Mouse (Mus musculus) limb, embryonic 15.5 days (tissue): ENCODE measurements at regions not wholly inside any gene's neighbourhood (a gene's known extent, or its start where the extent isn't known, plus 50 kb on each side); places are given as distances from the start of the nearest gene placed in this dataset.

Source experiments
- ATAC-seq: fragments of 200-750 bp; cut with Nextera tagmentation; 2 replicates; pipeline ENCODE4 v1.8.0; 2017; ENCODE audit warnings: low read depth, moderate TSS enrichment; ENCODE audit not compliant: insufficient number of reproducible peaks, low FRiP score, low TSS enrichment
- H3K27ac ChIP-seq: fragments of 300-500 bp; sonication (generic); 2 replicates; pipeline ENCODE4 v1.5.1; 2015; ENCODE audit warnings: moderate library complexity, mild to moderate bottlenecking, inconsistent platforms
- H3K27me3 ChIP-seq: fragments of 300-500 bp; sonication (generic); 2 replicates; pipeline ENCODE4 v1.6.1; 2015; ENCODE audit warnings: inconsistent platforms
- H3K36me3 ChIP-seq: fragments of 300-500 bp; sonication (generic); 2 replicates; pipeline ENCODE4 v1.6.1; 2015; ENCODE audit warnings: inconsistent platforms
- H3K4me1 ChIP-seq: fragments of 300-500 bp; sonication (generic); 2 replicates; pipeline ENCODE4 v1.6.1; 2015; ENCODE audit warnings: inconsistent platforms
- H3K4me2 ChIP-seq: fragments of 300-500 bp; sonication (generic); 2 replicates; pipeline ENCODE4 v1.6.1; 2015; ENCODE audit warnings: mild to moderate bottlenecking, inconsistent platforms
- H3K4me3 ChIP-seq: fragments of 300-500 bp; sonication (generic); 2 replicates; pipeline ENCODE4 v1.5.1; 2015; ENCODE audit warnings: mild to moderate bottlenecking, inconsistent platforms
- H3K9ac ChIP-seq: fragments of 300-500 bp; sonication (generic); 2 replicates; pipeline ENCODE4 v1.6.1; 2015; ENCODE audit warnings: inconsistent platforms
- H3K9me3 ChIP-seq: fragments of 300-500 bp; sonication (generic); 2 replicates; pipeline ENCODE4 v1.6.1; 2016; ENCODE audit warnings: inconsistent platforms
- WGBS: fragments of 180-500 bp; shearing (Covaris S2); methylation state at CpG from one replicate; pipeline ENCODE4 v1.1.7; 2015; 5-methylcytosine and 5-hydroxymethylcytosine counted together

- Histone ChIP-seq H3K4me2 (no peak overlapping the region), H3K36me3 (no peaks in the 10 kb centered on the region), H3K27ac (no peak overlapping the region), H3K9me3 (no peaks in the 10 kb centered on the region), H3K27me3 (no peaks in the 10 kb centered on the region), H3K4me1 (no peaks in the 10 kb centered on the region), H3K9ac (no peak overlapping the region), H3K4me3 (no peak overlapping the region)
- WGBS: 86% methylated on average over 2 of the region's 2 CpGs
- ATAC-seq: no peak
Measured at GRCm38 (mm10) chr1:169224431-169224830, 306.8 kb downstream of the Nuf2 start.

DNA sequence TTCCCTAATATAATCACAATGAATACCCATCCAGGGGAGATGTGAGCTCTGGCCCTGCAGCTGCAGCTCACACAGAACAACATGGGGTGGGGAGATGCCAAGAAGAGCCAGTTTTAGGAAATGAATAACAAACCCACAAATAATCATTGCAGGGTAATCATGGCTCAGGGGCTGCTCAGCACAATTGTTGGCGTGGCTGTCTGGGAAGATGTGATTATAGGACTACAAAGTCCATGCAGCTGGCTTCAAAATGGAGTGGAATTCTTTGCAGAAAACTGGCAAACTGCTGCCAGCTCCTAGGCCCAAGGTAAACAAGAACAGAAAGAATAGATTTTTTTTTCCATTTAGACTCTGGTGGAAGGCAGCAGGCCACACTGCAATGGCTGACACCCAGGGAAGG lies 343.6 kb downstream of the Nuf2 start:
- H3K4me1 ChIP-seq: 0 out of 2 replicates have a peak, but pooled peaks cover 2% of the 10 kb centered on the region
- H3K4me2 ChIP-seq: no peak overlapping the region
- no peaks in the 10 kb centered on the region for H3K36me3 ChIP-seq
- no peak for ATAC-seq
- no peak overlapping the region for H3K27ac ChIP-seq
- H3K27me3 ChIP-seq: no peaks in the 10 kb centered on the region
- no peak overlapping the region for H3K4me3 ChIP-seq
- 48% methylated on average over 1 of the region's 1 CpGs for WGBS
- H3K9me3 ChIP-seq: no peaks in the 10 kb centered on the region
- H3K9ac ChIP-seq: no peak overlapping the region

GRCm38 (mm10) chr1:169170405-169170804 lies 360.9 kb downstream of the Nuf2 start:
- H3K4me2 ChIP-seq: no peak overlapping the region
- peaks cover 9% of the 10 kb centered on the region for H3K4me1 ChIP-seq
- H3K9ac ChIP-seq: no peak overlapping the region
- 81% methylated on average over 2 of the region's 2 CpGs for WGBS
- ATAC-seq: no peak
- H3K27ac ChIP-seq: no peak overlapping the region
- no peaks in the 10 kb centered on the region for H3K27me3 ChIP-seq
- H3K9me3 ChIP-seq: no peaks in the 10 kb centered on the region
- H3K36me3 ChIP-seq: no peaks in the 10 kb centered on the region
- H3K4me3 ChIP-seq: no peak overlapping the region

GRCm38 (mm10) chr1:169168033-169168432 lies 363.2 kb downstream of the Nuf2 start:
- no peaks in the 10 kb centered on the region for H3K36me3 ChIP-seq
- H3K27ac ChIP-seq: no peak overlapping the region
- H3K9me3 ChIP-seq: no peaks in the 10 kb centered on the region
- no peak overlapping the region for H3K4me3 ChIP-seq
- ATAC-seq: no peak
- H3K9ac ChIP-seq: no peak overlapping the region
- no peak overlapping the region for H3K4me2 ChIP-seq
- 81% methylated on average over 4 of the region's 4 CpGs for WGBS
- H3K4me1 ChIP-seq: peaks cover 9% of the 10 kb centered on the region
- no peaks in the 10 kb centered on the region for H3K27me3 ChIP-seq

GRCm38 (mm10) chr1:169166041-169166850 lies 365.0 kb downstream of the Nuf2 start:
- 41% methylated on average over 5 of the region's 5 CpGs for WGBS
- no peak overlapping the region for H3K9ac ChIP-seq
- no peaks in the 10 kb centered on the region for H3K9me3 ChIP-seq
- H3K27ac ChIP-seq: no peak overlapping the region
- H3K4me2 ChIP-seq: no peak overlapping the region
- peaks cover 9% of the 10 kb centered on the region for H3K4me1 ChIP-seq
- no peak overlapping the region for H3K4me3 ChIP-seq
- H3K36me3 ChIP-seq: no peaks in the 10 kb centered on the region
- peak; percentile 63; the same call in 1 of the 2 replicates for ATAC-seq
- no peaks in the 10 kb centered on the region for H3K27me3 ChIP-seq

GRCm38 (mm10) chr1:169160858-169161257 lies 370.4 kb downstream of the Nuf2 start:
- ATAC-seq: no peak
- WGBS: 21% methylated on average over 6 of the region's 6 CpGs
- Histone ChIP-seq H3K27me3 (no peaks in the 10 kb centered on the region), H3K36me3 (no peaks in the 10 kb centered on the region), H3K4me3 (no peak overlapping the region), H3K27ac (no peak overlapping the region), H3K4me1 (peaks cover 11% of the 10 kb centered on the region), H3K9ac (no peak overlapping the region), H3K9me3 (no peaks in the 10 kb centered on the region), H3K4me2 (no peak overlapping the region)

DNA sequence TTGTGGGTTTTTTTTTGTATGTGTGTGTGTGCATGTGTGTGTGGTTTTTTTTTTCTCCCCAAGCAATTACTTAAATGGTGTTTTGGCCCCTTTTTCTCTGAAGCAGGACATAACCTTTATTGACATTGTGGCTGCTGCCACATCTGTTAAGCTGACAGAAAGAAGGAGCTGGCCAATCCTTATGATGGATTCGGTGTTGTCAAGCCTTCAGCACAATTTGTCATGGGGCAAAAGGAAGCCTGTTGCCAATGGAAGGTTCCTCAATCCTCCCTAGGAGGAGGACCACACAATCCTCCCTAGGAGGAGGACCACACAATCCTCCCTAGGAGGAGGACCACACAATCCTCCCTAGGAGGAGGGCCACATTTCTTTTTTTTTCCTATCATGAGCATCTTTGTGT lies 371.0 kb downstream of the Nuf2 start:
- Histone ChIP-seq H3K4me3 (no peak overlapping the region), H3K27me3 (no peaks in the 10 kb centered on the region), H3K36me3 (no peaks in the 10 kb centered on the region), H3K9ac (no peak overlapping the region), H3K27ac (no peak overlapping the region), H3K9me3 (no peaks in the 10 kb centered on the region), H3K4me2 (no peak overlapping the region), H3K4me1 (peaks cover 8% of the 10 kb centered on the region)
- 44% methylated on average over 1 of the region's 1 CpGs for WGBS
- ATAC-seq: no peak

DNA sequence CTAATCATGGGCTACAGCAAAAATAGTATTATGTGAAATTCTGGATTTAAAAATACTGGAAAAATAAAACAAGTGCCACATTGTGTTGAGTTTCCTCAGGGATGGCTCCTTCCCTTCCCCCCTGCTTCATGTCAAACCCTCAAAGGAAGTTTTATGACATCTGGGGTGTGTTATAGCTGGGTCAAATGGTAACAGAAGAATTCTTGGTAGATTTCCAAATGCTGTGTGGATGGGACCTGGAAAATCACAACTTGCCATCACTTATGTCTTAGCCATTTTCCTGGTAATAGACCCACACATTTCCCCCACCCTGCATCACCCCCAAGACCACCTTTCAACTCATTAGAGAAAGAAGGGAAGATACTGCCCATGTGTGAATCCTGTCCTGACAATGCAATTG lies 371.5 kb downstream of the Nuf2 start:
- Histone ChIP-seq H3K4me2 (no peak overlapping the region), H3K9ac (no peak overlapping the region), H3K9me3 (no peaks in the 10 kb centered on the region), H3K4me1 (peaks cover 8% of the 10 kb centered on the region), H3K27ac (no peak overlapping the region), H3K27me3 (no peaks in the 10 kb centered on the region), H3K36me3 (no peaks in the 10 kb centered on the region), H3K4me3 (no peak overlapping the region)
- ATAC-seq: no peak

- no peak for ATAC-seq
- WGBS: 82% methylated on average over 3 of the region's 3 CpGs
- H3K4me1 ChIP-seq: peaks cover 8% of the 10 kb centered on the region
- H3K9me3 ChIP-seq: no peaks in the 10 kb centered on the region
- H3K27ac ChIP-seq: no peak overlapping the region
- H3K4me3 ChIP-seq: no peak overlapping the region
- H3K27me3 ChIP-seq: no peaks in the 10 kb centered on the region
- no peaks in the 10 kb centered on the region for H3K36me3 ChIP-seq
- no peak overlapping the region for H3K9ac ChIP-seq
- H3K4me2 ChIP-seq: no peak overlapping the region
Measured at GRCm38 (mm10) chr1:169157496-169157895, 373.8 kb downstream of the Nuf2 start.

DNA sequence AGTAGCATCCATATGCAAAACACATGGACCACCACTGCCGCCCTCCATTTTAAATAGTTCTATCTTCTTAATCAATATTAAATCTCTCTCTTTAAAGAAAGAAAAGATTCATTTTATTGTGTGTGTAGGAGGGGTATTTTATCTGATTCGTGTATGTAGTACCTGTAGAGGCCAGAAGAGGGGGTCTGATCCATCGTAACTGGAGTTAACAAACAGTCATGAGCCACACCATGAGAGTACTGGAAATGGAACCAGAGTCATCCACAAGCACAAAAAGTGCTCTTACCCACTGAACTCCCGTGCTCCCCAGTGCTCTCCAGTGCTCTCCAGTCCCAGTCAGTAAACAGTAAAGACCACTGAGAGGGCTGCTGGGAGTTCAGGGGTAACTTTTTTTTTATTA lies 374.4 kb downstream of the Nuf2 start:
- no peaks in the 10 kb centered on the region for H3K27me3 ChIP-seq
- no peak overlapping the region for H3K4me3 ChIP-seq
- no peaks in the 10 kb centered on the region for H3K9me3 ChIP-seq
- H3K9ac ChIP-seq: no peak overlapping the region
- H3K36me3 ChIP-seq: no peaks in the 10 kb centered on the region
- no peak overlapping the region for H3K27ac ChIP-seq
- H3K4me1 ChIP-seq: peaks cover 8% of the 10 kb centered on the region
- 89% methylated on average over 4 of the region's 4 CpGs for WGBS
- no peak for ATAC-seq
- H3K4me2 ChIP-seq: no peak overlapping the region

DNA sequence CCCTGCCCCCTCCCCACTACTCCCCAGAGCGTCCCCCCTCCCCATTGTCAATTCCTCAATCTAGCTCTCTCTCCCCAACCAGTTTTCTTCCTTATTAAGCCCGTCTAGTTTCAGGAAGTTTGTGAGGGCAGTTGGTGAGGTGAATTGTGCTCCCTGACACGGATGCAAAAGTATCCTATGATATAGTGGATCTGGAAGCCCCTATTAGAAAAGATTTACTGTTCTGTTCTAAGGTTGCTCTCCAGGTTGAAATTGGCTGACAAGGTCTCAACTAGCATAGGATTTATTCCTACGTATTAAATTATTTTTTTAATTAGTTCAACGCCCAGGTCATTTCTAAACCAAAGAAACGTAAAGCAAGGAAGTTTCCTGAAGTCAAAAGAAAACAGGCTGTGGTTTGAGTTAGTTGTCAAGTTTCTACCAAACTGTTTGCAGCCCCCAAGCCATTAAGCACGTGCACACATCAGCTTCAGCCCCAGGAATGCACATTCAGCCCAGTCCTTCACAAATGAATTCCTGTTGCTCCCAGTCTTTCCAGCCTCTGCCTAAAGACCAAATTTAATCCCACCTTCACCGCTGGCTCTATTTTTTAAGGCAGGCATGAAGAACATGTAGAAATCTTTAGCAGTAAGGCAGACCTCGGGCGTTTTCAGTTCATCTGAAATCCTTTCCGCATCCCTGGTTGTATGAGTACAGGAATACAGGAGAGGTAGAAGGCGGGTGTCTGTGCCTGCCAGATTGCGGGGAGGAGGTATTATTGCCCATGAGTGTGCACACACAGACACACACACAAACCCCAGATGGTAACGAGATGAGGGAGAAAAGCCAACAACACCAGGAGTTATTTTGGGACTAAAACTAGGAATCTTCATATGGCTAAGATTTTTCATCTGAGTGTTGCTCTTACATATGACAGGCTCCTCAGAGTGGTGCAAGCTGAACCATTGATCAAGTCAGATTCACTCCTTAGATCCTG lies 375.5 kb downstream of the Nuf2 start:
- 39% methylated on average over 14 of the region's 14 CpGs for WGBS
- Histone ChIP-seq H3K36me3 (no peaks in the 10 kb centered on the region), H3K9ac (no peak overlapping the region), H3K27ac (no peak overlapping the region), H3K27me3 (no peaks in the 10 kb centered on the region), H3K4me2 (no peak overlapping the region), H3K4me1 (peaks cover 8% of the 10 kb centered on the region), H3K9me3 (no peaks in the 10 kb centered on the region), H3K4me3 (no peak overlapping the region)
- ATAC-seq: no peak

- Histone ChIP-seq H3K4me1 (no peaks in the 10 kb centered on the region), H3K9ac (no peak overlapping the region), H3K27me3 (no peaks in the 10 kb centered on the region), H3K9me3 (no peaks in the 10 kb centered on the region), H3K27ac (no peak overlapping the region), H3K4me3 (no peak overlapping the region), H3K36me3 (no peaks in the 10 kb centered on the region), H3K4me2 (no peak overlapping the region)
- ATAC-seq: no peak
- WGBS: 76% methylated on average over 3 of the region's 3 CpGs
Measured at GRCm38 (mm10) chr1:169142216-169142615, 389.0 kb downstream of the Nuf2 start.
